Mouse (Mus musculus) kidney, postnatal 36 days (tissue): Measurements from ENCODE around the gene Wnt5a.

Source experiments
- DNase-seq, 2 experiments: peaks; one replicate each; pipeline ENCODE4 v3.0.0; 2021 to 2022; ENCODE audit warnings: mixed read lengths in 2 of 2

Gene Wnt5a

DNA sequence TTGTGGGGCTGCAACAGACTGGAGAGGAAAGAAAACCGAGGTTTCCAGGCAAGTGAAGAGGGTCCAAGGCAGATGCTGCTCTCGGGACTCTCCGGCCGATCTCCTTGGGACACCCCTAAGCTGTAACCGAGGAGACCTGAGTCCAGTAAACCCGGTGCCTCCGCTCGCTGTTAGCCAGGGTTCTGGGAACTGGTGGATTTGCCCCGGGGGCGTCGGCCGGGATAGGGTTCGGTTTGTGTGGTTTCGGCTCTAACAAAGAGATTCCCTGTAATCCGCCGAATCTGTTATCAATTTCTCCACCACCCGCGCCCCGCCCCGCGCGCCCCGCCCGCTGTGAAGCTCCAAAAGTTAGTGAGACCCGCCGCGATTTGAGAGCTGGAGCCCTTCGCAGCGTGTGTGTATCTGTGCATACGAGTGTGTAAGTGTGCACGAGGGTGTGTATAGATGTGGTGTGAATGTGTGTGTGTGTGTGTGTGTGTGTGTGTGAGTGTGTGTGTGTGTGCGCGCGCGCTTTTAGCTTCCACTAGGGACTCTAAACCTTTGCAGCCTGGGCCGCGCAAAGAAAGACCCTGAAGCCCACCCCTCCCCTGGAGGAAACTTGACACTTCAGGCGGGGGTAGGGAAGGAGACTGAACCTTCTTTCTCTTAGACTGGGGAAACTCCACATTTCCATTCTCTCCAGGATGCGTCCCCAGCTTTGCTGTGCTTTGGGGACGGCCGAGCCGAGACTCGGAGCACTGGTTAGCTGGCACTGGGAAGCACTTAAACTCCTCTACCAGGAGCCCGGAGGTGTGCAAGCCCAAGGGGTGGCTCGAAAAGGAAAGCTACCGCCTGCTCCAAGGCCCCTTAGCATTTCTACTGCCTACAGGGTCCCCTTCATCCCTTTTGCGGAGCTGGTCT is 5.1 kb downstream of the Wnt5a start:
- peak in 1 of 2 experiments; percentile 31 for DNase-seq

DNA sequence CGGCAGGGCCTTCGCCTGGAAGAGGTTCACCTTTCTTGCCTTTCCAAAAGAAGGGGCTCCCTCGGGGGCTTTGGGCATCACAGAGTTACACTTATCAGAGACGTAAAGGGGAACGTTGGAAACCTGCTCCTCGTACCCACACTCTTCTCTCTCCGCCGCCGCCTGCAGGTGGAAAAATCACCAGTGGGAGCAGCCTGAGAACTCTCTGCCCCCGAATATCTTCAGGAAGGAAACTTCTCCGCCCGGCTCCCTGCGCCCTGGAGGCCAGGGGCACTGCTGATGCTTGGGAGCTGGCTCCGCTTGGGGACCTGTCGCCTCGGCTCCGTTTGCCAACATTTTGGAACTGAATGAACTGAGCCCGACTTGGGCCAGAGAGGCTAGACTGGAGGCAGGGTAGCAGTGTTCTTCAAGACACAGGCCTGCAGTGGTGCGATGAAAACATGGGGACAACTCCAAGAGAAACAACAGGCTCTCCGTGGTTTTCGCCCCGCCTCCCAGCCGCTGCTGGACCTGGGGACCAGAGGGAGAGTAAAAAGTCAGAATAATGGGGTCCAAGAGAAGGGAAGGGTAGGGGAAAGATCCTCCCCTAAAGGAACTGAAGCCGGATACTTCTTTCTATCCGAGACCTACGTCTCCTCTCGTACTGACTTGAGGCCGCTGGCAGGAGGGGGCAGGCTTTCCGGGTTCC is 5.9 kb downstream of the Wnt5a start:
- peak; percentile 16 to 35 for DNase-seq

DNA sequence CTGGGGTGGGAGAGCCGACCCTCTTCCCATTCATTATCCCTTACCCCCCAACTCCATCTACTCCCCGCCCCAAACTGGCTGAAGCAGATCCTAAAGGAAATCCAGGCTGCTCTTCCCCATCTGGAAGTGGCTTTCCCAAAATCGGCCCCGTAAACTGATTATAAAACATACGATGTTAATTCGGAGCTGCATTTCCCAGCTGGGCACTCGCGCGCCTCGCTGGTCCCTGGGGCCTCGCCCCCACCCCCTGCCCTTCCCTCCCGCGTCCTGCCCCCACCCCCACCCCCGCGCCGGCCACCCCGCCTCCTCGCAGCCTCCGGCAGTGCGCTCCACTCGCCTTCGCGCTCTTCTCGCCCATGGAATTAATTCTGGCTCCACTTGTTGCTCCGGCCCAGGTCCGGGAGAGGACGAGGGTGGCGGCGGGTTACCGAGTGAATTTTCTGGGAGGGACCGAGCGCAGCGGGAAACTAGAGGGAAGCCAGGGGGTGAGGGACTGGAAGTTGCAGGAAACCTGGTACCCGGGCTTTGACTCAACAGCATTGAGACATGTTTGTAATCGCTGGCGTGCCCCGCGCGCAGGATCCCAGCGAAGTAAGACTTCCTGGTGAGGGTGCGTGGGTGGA is 6.6 kb downstream of the Wnt5a start:
- peak; percentile 13 to 37 for DNase-seq

DNA sequence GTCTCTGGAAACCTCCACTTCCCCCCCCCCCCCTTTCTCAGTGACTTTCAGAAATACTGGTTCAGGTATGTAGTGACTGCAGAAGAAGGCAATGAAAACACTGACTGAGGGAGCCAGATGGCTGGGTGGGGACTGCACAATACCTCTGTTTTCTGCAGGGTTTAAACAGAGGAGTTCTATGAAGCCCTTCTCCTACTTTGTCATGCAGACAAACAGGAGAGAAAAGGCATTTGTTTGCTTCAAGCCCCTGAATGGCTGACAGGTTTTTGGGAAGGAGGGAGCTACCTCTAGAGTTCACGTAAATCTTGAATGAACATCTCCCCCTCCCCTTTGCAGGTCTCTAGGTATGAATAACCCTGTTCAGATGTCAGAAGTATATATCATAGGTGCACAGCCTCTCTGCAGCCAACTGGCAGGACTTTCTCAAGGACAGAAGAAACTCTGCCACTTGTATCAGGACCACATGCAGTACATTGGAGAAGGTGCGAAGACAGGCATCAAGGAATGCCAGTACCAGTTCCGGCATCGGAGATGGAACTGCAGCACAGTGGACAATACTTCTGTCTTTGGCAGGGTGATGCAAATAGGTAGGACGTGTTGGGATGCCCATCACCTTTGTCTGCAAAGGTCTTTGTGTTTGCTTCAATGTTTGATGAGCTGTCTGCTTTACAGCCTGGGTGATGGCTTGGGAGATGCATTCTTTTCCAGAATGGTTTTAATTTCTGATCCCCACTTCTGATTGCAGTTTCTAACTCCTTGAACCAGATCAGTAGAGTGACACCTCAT is 8.4 kb downstream of the Wnt5a start:
- DNase-seq: no peak

DNA sequence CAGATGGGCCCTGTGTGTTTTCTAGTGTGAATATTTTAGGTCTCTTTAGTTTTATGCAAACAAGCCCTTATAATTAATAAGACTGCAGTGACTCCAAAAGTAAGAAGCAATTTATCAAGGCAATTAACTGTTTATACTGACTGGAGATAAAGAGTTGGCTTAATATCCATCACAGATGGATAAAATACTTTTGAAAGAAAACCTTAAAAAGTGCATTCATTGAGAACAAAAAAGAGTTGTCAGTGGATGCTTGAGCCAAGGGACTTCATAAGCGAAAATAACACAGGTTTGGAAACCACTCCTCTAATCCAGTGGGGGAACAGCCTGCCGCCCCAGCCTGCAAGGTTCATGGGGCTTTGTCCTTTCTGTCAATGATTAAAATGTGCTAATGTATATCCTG is 9.6 kb downstream of the Wnt5a start:
- DNase-seq: no peak

DNA sequence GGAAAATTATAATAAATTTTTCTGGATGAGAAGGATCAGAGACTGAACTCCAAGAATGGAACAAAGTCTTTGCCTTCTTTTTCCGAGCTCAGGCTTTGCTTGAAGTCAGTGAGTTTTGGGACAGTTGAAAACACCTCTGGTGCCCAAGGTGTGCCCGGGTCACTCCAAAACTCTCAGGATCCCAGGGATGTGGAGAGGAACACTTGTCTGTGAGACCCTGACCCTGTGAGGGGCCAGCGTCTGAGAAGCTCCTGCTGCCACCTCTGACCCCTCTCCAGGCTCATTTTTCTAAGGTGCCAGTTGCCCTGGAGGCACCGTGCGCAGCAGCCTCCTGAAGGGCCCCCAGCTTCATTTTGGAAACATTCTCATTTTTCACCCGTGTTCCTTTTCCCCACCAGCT is 10.8 kb downstream of the Wnt5a start:
- DNase-seq: no peak

DNA sequence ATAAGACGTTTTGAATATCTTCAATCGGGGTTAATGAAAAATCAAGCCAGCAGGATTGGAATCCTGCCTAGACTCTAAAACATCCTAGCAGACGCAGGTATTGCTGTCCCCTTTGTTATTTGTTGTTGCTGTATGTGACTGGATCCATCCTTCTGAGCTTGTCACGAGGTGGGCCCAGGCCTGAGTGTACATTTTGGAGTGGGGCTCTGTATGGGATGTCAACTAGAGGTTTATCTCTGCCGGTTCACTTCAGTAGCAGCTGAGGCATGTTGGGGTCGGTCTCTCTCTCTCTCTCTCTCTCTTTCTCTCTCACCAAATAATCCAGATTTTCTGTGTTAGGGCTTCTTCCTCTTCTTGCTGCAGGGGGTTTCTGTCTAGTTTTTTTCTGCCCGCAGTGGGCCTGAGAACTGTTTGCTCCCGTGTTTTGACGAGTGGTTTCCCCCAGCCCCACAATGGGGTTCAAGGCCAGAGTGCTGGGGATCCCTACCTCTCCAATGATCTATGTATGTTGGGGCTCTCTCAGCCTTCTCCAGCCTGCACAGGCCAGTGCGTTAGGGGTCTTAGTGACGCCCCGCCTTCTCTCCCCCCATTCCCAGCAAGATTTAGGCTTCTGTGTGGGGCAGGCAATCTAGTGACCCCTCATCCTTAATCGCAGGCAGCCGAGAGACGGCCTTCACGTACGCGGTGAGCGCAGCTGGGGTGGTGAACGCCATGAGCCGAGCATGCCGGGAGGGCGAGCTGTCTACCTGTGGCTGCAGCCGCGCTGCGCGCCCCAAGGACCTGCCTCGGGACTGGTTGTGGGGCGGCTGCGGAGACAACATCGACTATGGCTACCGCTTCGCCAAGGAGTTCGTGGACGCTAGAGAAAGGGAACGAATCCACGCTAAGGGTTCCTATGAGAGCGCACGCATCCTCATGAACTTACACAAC is 13.3 kb downstream of the Wnt5a start:
- DNase-seq: no peak

DNA sequence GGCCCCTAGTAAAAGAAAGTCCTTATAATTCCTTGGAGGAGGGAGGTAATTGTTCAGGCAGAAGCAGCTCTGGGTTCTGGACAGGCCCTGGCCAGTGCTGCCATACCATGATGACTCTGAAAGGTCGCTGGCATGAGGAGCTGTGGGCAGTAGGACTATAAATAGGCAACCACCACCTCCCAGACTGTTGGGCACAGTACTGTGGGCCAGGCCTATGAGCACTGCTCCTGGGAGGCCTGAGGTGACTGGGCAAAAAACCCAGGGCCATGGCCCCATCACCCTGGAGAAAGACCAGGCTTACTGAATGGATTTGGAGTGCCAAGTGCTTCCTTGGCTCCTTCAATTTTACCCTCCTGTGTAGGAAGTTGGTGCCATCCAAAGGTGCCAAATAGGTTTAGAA is 16.6 kb downstream of the Wnt5a start:
- DNase-seq: no peak

DNA sequence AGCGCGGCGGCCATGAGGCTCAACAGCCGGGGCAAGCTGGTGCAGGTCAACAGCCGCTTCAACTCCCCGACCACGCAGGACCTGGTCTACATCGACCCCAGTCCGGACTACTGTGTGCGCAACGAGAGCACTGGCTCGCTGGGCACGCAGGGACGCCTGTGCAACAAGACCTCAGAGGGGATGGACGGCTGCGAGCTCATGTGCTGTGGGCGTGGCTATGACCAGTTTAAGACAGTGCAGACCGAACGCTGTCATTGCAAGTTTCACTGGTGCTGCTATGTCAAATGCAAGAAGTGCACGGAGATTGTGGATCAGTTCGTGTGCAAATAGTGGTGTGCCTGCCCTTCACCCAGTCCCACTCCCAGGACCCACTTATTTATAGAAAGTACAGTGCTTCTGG is 18.1 kb downstream of the Wnt5a start:
- no peak for DNase-seq

DNA sequence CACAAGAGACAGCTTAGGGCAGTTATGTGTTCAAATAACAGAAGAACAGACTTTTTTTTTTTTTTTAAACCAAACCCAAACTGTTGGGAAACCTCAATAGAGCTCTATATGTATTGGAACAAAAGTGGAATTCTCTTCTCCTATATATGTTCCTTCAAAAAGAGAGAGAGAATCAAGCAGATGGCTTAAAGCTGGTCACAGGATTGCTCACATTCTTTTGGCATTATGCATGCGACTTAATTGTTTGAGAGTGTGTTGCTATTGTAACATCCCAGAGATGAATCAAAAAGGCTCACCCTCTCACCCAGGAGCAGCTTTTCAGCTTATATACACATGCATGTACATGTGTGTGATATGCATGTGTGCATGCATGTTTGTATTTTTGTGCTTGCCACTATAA is 21.0 kb downstream of the Wnt5a start:
- DNase-seq: no peak

DNA sequence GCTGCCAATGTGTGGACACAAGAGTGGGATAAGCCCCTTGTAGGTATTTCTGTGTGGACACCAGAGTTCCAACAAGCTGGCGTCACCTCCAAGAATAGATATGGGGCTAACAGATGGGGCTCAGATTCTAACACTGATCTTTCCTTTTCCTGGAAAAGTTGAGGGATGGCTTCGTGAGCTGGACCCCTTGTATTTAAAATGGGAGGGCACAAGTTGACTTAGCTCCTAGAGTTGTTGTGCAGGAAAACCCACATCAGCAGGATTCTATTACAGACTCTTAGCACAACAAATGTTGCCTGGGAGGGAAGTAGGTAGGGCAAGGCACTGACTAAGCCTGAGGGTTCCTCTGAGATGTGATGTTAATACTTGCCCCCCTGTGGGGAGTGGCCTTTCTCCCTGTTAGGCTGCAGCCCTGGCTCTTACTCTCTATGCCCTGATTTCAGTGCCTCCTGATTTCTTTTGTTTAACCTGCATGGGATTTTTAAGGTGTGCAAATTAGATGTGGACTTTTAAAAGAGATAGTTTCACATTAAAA is 23.7 kb downstream of the Wnt5a start:
- DNase-seq: no peak

DNA sequence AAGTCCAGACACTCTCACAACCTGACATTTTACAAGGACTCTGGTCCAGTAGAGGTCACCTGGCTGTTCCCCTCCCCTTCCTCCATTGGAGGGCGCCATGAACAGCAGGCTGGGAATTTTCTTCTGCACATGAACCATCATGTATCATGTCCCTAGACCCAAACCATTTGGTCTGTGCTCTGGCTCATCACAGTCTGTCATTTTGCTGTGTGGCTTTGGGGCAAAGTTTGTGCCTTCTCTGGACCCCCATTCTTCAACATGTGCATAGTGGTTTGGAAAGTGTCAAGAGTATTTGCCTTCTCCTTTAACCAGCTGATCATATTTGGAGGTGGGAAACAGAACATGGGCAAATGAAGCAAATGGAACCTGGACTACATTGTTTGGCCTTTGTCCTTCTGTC is 27.0 kb downstream of the Wnt5a start:
- no peak for DNase-seq

DNA sequence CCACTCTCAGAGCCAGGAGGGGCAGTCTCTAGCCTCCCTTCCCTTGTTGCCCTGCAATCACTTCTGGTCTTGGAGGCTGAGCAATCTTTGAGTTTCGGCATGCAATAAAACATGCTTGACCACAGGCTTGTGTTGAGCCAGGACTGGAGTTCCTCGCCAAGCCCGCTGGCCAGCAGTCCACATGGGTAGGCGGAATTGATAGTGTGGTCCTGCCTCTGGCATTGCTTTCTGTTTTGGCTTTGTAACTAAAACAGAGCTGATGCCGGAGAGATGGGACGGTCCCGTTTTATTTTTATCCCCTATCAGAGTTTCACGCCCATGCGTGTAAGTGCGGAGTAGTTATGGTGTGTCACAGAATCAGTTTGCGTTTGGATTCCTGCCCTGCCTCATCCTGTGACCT is 28.4 kb downstream of the Wnt5a start:
- peak in 1 of 2 experiments; percentile 6 for DNase-seq

DNA sequence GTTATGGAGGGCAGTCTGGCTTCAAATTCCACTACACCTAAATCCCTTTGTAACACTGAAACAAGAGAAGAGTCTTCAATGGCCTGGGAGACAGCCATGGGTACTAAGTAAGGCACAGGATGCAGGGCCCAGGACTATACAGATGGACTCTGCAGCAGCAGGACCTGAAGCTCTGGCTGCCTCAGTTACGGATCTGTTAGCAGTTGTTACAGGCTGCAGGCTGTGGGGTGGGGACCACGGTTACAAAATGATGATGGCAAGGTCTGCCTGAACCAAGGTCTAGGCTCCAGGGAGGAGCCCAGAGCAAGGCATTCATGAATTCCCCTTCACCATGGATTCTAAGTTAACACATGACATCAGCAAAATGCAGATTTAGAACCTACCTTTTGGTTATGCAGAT is 29.3 kb downstream of the Wnt5a start:
- DNase-seq: no peak

DNA sequence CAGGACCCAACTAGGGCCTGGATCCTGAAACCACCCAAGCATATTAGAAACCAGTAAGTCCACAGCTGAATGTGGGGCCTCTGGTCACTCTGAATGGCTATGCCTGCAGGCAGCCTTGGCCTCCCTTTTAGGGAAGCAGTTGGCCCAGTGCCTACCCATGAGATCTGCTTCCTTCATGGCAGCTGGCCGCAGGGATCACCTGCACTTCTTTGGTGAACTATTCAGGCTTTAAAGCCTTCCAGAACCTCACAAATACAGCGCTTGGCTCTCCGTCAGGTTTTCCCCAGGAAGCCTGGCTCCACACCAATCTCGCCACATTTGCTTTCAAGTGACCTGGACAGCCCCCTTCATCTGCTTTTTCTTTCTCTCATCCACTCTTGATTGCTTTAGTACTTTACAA is 31.3 kb downstream of the Wnt5a start:
- DNase-seq: peak; percentile 27 to 54

DNA sequence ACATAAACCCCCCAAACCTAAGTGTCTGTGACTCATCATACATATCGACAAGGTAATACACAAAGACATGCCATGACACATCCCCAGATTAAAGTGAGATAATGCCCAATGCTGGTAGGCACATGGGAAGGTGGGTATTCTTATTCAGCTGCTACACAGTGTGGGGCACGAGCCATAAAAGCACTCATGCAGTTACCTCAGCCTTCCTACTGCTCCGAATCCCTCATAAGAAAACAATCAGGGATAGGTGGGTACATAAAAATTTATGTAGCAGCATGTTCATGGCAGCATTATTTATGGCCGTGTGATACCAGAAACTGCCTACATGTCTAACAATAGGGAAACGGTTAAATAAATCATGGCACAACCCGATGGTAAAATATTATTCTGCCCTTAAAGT is 35.0 kb downstream of the Wnt5a start:
- DNase-seq: no peak

DNA sequence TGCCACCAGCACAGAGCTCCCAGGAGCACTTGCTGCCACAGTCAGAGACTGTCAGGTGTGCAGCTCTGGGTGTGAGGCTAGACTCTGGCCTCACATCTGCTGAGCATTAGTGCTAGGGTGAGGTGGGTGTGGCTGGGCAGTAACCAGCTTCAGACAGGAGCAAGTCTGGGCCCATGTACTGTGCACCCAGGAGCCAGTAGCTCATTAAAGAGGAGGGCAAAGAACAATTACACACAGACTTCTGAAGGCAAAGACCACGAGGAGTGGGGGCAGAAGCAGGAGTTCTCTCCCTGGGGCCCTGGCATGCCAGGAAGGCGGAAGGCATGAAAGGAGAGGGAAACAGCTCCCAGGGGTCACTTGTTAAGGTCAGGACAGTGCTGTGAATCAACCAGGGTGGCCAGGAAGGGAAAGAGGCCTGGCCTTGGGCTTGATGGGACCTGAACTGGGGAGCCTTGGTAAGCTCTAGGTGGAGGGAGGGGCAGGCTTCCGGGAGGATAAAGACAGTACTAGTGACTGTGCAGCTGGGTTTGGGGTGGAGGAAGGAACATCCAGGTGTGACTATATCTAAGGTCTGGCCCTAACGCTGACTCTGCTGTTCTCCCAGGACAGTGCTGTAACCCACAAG is 37.7 kb downstream of the Wnt5a start:
- DNase-seq: peak; percentile 68 to 84

DNA sequence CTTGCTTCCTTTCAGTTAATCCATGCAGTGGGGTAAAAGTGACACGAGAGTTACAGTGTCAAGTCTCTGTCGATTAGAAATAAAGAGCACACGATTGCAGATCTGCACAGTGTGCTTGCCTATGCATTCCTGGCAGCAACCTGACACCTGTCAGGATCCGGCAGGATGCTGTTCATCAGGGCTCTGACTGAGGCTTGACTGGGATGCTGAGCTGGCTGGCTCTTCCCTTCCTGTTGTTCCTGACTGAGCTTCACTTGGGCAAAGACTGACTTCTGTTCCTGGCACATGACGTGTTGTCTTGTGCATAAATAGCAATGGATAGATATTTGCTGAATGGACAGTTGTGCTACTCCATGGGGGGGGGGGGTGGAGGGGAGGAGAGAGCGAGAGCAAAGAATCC is 57.3 kb downstream of the Wnt5a start:
- no peak for DNase-seq
